Mouse (Mus musculus) cerebellum, postnatal 10 days (tissue): ENCODE measurements around the gene Pard3b.

Experiments
- DNase-seq, 2 experiments: peaks; one replicate each; pipeline ENCODE4 v3.0.0; 2021; ENCODE audit warnings: mixed read lengths in 2 of 2

Pard3b gene

DNA sequence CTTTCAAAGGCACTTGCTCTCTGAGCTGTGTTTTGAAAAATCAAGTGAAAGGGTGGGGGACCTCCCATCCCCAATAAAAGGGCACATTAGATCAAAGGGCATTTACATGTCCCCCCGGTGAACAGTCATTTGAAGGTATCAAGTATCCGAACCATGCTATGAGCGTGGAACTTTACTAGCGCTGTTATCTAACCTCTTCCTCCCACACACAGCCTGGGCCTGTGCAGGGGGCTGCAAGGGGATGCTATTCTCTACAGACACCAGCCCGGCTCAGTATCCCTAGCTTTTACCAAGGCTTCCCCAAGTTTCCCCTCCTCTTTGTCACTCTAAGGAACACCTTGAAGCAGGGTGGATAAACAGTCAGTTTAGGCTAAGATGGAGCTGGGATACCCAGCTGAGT, 1010.0 kb downstream of the Pard3b start:
- DNase-seq = no peak

- DNase-seq = no peak
Measured at GRCm38 (mm10) chr1:62650491-62650890, 1011.9 kb downstream of the Pard3b start.

GRCm38 (mm10) chr1:62654436-62654835, 1015.8 kb downstream of the Pard3b start:
- DNase-seq = no peak

- DNase-seq = peak; percentile 19 to 20
Measured at GRCm38 (mm10) chr1:62664960-62665645, 1026.5 kb downstream of the Pard3b start.

GRCm38 (mm10) chr1:62665771-62666730, 1027.4 kb downstream of the Pard3b start:
- DNase-seq = no peak

DNA sequence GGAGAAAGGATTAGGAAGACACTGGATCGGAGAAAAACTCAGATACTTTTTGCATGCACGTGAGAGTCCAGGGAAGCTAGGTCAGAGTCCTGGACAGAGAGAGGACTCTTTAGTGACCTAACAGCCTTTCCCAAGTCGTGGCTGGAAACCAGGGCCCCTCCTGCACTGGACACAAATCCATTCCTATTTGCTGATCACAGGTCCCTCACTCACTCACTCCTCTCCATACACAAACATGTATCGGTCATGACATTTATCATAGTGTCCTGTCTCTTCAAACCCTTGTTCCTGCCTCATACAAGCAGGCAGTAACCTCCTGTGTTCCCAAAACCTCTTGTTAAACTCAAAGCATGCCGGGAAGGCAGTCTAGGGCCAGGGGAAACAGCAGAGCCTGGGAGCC, 1028.2 kb downstream of the Pard3b start:
- no peak for DNase-seq

GRCm38 (mm10) chr1:62678611-62679344, 1040.2 kb downstream of the Pard3b start:
- no peak for DNase-seq

DNA sequence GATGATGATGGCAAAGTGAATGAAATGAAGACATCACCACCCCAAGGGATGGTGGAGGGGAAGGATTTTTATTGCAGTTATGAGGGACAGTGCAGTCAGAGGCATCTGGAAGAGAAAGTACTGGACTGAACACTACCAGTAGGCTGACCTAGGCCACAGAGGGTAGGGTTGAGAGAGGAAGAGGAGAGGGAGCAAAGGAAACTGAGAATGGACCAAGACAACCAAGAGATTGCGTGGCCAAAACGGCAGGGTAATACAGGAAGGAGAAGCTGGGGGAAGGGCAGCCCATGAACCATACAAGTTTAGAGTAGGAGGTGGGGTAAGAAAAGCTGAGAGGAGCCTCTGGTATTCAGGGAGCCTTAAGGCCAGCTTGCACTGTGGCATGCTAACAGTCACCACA, 1040.8 kb downstream of the Pard3b start:
- no peak for DNase-seq

DNA sequence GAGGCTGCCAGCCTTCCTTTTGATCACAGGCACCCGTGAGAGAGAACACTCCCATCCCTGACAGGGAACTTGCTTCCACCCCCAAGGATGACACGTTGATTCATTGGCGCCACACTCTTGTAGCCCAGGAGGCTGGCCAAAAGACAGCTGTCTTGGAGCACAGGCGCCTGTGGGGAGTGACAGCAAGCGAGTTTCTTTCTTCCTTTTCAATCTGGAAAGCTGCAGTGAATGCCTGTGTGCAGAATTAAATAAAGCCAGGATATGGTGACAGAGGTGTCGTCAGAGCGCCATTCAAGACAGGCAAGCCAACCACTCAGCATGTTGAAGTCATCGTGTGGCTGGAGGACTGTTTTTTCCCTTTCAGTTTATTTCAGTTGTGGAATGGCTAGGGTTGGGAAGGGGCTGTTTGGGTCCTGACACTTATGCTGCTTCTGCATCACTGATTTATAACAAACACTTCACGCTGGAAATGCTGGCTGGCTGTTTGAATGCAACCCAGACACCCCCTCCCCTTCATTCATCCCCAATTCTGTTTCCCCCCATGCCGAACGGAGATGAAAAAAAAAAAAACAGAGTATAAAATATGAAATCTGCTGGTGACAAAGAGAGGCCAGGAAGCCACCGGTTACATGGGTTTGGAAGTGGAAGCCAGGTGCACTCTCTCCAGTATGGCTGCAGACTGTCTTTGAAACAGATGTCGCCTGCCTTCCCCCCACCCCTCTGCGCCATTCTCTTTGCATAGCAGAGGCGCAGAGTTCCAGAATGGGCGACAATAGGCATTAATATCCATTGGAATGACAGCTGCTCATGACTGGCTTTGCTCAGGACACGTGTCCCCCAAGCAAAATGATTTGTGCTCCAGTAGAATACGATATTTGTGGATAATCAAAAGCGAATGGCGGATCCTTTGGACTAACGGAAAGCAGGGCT, 1044.1 kb downstream of the Pard3b start:
- DNase-seq = peak; percentile 53 to 63

DNA sequence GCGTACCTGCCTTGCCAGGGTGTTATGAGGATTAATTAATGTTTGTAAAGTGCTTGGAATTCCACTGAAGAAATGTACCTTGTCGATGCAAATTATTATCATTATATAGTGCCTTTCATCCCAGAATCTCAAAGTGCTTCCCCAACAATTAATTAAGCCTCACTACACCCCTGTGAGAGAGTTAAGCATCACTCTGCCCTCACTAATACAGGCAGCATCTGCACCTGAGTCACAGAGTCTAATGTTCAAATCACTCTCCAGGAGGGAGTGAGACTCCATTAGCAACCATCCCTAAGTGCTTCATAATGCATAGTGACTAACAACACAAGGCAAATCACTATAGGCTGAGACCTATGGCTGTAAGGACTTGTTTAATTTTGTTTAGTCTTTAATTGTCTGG, 1044.9 kb downstream of the Pard3b start:
- DNase-seq = no peak

GRCm38 (mm10) chr1:62687511-62687910, 1048.9 kb downstream of the Pard3b start:
- DNase-seq = no peak

GRCm38 (mm10) chr1:62691175-62691574, 1052.6 kb downstream of the Pard3b start:
- DNase-seq = no peak
